8 mouse cellular contexts compared by ENCODE assay signal in the genomic region with DNA sequence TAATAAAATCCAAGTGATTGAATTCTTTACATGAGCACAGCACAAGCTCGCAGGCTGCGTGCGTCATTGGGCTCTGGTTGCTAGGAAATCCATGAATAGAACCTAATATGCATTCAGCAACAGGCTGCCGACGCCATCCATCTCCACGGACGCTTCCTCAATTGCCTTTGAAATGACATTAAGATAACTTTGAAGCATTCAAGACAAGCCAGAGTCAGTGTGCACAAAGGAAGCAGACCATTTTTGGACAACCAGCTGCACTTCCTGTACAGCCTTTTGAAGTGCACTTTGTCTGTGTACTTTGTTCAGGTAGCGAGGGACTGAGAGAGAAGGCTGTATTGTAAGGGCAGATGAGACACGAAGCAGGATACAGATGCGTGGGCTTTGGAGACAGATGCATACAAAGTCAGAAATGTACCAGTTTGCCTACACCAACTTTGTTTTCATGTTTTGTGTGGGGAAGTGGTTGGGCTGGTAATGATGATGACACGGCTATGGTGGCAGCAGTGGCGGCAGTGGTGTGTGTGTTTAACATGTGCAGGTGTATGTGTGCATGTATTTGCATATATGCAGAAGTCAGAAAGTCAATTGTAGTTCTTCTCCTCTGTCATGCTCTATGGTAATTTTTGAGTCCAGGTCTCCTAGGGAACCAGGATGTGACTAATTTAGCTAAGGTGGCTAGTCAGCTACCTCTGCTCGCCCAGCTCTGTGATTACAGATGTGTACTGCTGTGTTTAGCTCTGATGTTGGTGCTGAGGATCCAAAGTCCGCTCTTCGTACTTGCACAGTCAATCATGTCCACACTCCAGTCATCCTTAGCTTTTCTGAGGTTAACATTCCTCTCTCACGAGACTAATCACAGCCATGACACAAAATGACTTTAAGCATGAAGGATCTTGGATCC.
DNase-seq lines count a peak whose midpoint lies in the region; ATAC-seq and TF ChIP-seq lines count a peak whose summit lies in the region.

No protein-coding gene starts in this region.

- WGBS in kidney, postnatal 0 days: 69% methylated on average over 16 of the region's 16 CpGs
- 69% methylated on average over 16 of the region's 16 CpGs for WGBS in kidney, embryonic 14.5 days
- WGBS in heart, postnatal 0 days: 43% methylated on average over 16 of the region's 16 CpGs
- WGBS in liver, embryonic 11.5 days: 66% methylated on average over 16 of the region's 16 CpGs

- H3K27ac ChIP-seq in kidney, postnatal 0 days: no peak overlapping the region
- H3K27ac ChIP-seq in kidney, embryonic 14.5 days (ENCODE audit: low read depth, low read length): no peak overlapping the region
- H3K27ac ChIP-seq in heart, postnatal 0 days (ENCODE audit: low read depth): no peak overlapping the region
- no peak overlapping the region for H3K27ac ChIP-seq in liver, embryonic 11.5 days (ENCODE audit: low read depth, low read length)

- no peak overlapping the region for H3K9ac ChIP-seq in kidney, postnatal 0 days (ENCODE audit: low read depth, low read length)
- H3K9ac ChIP-seq in kidney, embryonic 14.5 days (ENCODE audit: low read depth, low read length): no peak overlapping the region
- no peak overlapping the region for H3K9ac ChIP-seq in heart, postnatal 0 days (replicated peaks; ENCODE audit: low read depth, low read length)
- H3K9ac ChIP-seq in liver, embryonic 11.5 days (ENCODE audit: low read depth, low read length): no peak overlapping the region

- no peaks in the 10 kb centered on the region for H3K9me3 ChIP-seq in kidney, postnatal 0 days (replicated peaks; ENCODE audit: low read length)
- H3K9me3 ChIP-seq in kidney, embryonic 14.5 days (ENCODE audit: control insufficient read depth, low read length): no peaks in the 10 kb centered on the region
- no peaks in the 10 kb centered on the region for H3K9me3 ChIP-seq in heart, postnatal 0 days (replicated peaks; ENCODE audit: control insufficient read depth, low read length)
- H3K9me3 ChIP-seq in liver, embryonic 11.5 days (ENCODE audit: control insufficient read depth, low read length): no peaks in the 10 kb centered on the region

- peak; percentile 16 for DNase-seq in kidney, postnatal 0 days (ENCODE audit: low spot score)
- no peak for DNase-seq in heart, postnatal 0 days (ENCODE audit: low spot score)
- peak; percentile 73 to 78 for DNase-seq in left cerebral cortex, postnatal 25 days (ENCODE audit: low spot score in 2 of 2)
- peak; percentile 75 for DNase-seq in telencephalon, adult 2 months (ENCODE audit: low read depth, low spot score)
- no peak for DNase-seq in liver, embryonic 11.5 days (ENCODE audit: low spot score)
- DNase-seq in ovary, postnatal 36 days (ENCODE audit: low spot score): no peak

- no peak overlapping the region for H3K4me3 ChIP-seq in kidney, postnatal 0 days (replicated peaks; ENCODE audit: low read depth, low read length)
- H3K4me3 ChIP-seq in kidney, embryonic 14.5 days (ENCODE audit: low read length): no peak overlapping the region
- H3K4me3 ChIP-seq in heart, postnatal 0 days (ENCODE audit: low read depth, low read length): no peak overlapping the region
- H3K4me3 ChIP-seq in liver, embryonic 11.5 days (ENCODE audit: low read depth, low read length): no peak overlapping the region

- no peak for TF ChIP-seq CTCF in kidney, postnatal 0 days (IDR thresholded peaks at IDR 0.05; ENCODE audit: low read depth)
- TF ChIP-seq CTCF in heart, postnatal 0 days (IDR thresholded peaks at IDR 0.05; ENCODE audit: low read depth): no peak

- ATAC-seq in kidney, postnatal 0 days (replicated peaks; ENCODE audit: low FRiP score, low read depth): peak; percentile 72
- no peak for ATAC-seq in kidney, embryonic 14.5 days (ENCODE audit: low FRiP score, low TSS enrichment)
- no peak for ATAC-seq in heart, postnatal 0 days (ENCODE audit: insufficient read depth, low read depth)
- no peak for ATAC-seq in activated CD4-positive, CD25-positive, alpha-beta regulatory T cell, adult 4 months
- no peak; the same call in 1 of the 2 replicates for ATAC-seq in liver, embryonic 11.5 days (replicated peaks; ENCODE audit: low FRiP score)

- H3K4me1 ChIP-seq in kidney, postnatal 0 days (replicated peaks; ENCODE audit: insufficient read depth, low read length): no peaks in the 10 kb centered on the region
- H3K4me1 ChIP-seq in kidney, embryonic 14.5 days (ENCODE audit: control insufficient read depth, insufficient read depth, low read length): no peaks in the 10 kb centered on the region
- no peaks in the 10 kb centered on the region for H3K4me1 ChIP-seq in heart, postnatal 0 days (ENCODE audit: control insufficient read depth, insufficient read depth)
- no peaks in the 10 kb centered on the region; the same call in 1 of the 2 replicates for H3K4me1 ChIP-seq in liver, embryonic 11.5 days (replicated peaks; ENCODE audit: control insufficient read depth, insufficient read depth, low read length)

- no peak overlapping the region for H3K4me2 ChIP-seq in kidney, postnatal 0 days (ENCODE audit: low read length)
- no peak overlapping the region for H3K4me2 ChIP-seq in kidney, embryonic 14.5 days (replicated peaks; ENCODE audit: low read depth, low read length)
- peak overlapping the region; percentile 22 for H3K4me2 ChIP-seq in heart, postnatal 0 days (ENCODE audit: low read depth, low read length)
- H3K4me2 ChIP-seq in liver, embryonic 11.5 days: no peak overlapping the region

- intact Hi-C loops in left cerebral cortex, postnatal 25 days (cut with DNase I): no loop called here

- no peaks in the 10 kb centered on the region for H3K27me3 ChIP-seq in kidney, postnatal 0 days (ENCODE audit: insufficient read depth, low read length)
- H3K27me3 ChIP-seq in kidney, embryonic 14.5 days (ENCODE audit: control insufficient read depth, insufficient read depth, low read length): no peaks in the 10 kb centered on the region
- no peaks in the 10 kb centered on the region for H3K27me3 ChIP-seq in heart, postnatal 0 days (ENCODE audit: control insufficient read depth, insufficient read depth, low read length)
- no peaks in the 10 kb centered on the region for H3K27me3 ChIP-seq in liver, embryonic 11.5 days (replicated peaks; ENCODE audit: control insufficient read depth, insufficient read depth, low read length)

- no peaks in the 10 kb centered on the region for H3K36me3 ChIP-seq in kidney, postnatal 0 days (ENCODE audit: insufficient read depth, low read length)
- no peaks in the 10 kb centered on the region for H3K36me3 ChIP-seq in kidney, embryonic 14.5 days (ENCODE audit: control insufficient read depth, insufficient read depth, low read length)
- no peaks in the 10 kb centered on the region for H3K36me3 ChIP-seq in heart, postnatal 0 days (replicated peaks; ENCODE audit: control insufficient read depth, insufficient read depth, low read length)
- no peaks in the 10 kb centered on the region for H3K36me3 ChIP-seq in liver, embryonic 11.5 days (ENCODE audit: control insufficient read depth, insufficient read depth, low read length)

- TF ChIP-seq EP300 in heart, postnatal 0 days (IDR thresholded peaks at IDR 0.05; ENCODE audit: low read depth): no peak

Comparison
In these comparisons a context has a peak if more than half of its experiments do, and no peak if none do; other contexts are left out.
1. DNase-seq: peak in kidney, postnatal 0 days (single experiment), left cerebral cortex, postnatal 25 days (2 of 2) and telencephalon, adult 2 months (single experiment); none in heart, postnatal 0 days (single experiment), liver, embryonic 11.5 days (single experiment) and ovary, postnatal 36 days (single experiment).